Mouse (Mus musculus) thymus, postnatal 36 days (tissue): Measurements from ENCODE around the gene Rab5c.

Experiments
- DNase-seq, 2 experiments: peaks; one replicate each; pipeline ENCODE4 v3.0.0; 2022; ENCODE audit warnings: mixed read lengths in 2 of 2

Gene Rab5c

DNA sequence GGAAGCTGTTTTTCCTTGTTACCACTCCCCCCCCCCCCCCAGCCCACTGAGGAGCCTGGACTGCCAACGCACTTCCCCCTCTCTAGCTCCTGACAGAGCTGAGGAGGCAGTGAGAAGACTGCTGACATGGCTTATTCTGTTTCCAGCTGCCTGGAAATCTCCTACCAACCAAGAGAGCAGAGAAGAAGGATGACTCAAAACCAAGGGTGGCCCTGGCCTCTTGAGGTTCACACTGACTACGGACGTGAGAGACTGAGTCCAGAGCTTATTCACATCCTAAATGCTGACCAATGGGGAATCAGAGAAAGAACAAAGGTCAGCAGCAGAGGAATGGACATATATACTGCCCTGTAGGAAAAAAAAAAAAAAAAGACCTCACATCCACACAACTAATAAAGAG, 18.7 kb downstream of the Rab5c start:
- no peak for DNase-seq

DNA sequence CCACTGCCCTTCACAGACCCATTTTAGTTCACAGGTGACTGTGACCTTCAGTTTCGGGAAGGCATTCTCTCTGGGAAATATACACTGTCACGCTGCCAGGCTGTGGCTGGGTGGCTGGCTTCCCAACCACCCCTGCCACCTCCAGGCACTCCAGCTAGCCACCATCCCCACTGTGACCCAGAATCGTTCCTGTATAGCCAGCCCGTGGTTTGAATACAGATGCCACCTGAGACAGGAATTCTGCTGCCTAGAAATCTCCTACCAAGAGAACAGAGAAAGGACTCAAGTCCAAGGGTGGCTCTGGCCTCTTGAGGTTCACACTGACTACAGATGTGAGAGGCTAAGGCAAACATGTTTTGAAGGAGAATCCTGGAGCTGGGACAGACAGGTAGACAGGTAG, 19.1 kb downstream of the Rab5c start:
- DNase-seq: no peak

DNA sequence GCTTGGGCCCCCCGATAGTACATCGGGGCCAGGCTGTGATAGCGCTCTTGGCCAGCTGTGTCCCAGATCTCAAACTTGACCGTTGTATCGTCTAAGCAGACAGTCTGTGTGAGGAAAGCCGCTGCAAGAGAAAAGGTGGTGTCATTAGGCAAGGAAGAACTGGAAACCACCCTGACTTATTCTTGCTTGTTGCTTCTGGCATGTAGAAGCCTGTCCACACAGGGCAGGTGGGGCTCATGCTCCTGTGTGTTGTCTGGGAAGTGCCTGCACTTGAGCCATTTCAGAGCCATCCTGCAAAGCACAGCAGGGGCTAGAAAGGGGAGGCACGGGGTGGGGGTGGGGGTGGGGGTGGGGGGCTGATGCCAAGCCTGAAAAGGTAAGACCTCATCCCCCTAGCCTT, 19.6 kb downstream of the Rab5c start:
- DNase-seq: no peak

DNA sequence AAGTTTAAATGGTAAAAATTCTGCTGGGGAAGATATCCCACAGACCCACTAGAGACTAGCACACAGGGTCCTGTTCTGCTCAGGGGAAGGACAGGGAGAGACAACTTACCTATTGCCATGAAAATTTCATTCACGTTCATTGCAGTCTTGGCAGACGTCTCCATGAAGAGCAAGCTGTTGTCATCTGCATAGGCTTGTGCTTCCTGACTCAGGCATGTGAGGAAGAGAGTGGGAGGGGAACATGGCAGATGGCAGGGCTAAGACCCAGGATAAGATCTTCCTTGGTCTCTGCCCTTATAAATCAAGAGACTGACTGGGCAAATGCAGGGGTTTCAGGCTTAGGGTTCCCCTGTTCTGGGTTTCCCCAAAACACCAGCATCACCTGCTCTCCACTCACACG, 21.4 kb downstream of the Rab5c start:
- DNase-seq: no peak

DNA sequence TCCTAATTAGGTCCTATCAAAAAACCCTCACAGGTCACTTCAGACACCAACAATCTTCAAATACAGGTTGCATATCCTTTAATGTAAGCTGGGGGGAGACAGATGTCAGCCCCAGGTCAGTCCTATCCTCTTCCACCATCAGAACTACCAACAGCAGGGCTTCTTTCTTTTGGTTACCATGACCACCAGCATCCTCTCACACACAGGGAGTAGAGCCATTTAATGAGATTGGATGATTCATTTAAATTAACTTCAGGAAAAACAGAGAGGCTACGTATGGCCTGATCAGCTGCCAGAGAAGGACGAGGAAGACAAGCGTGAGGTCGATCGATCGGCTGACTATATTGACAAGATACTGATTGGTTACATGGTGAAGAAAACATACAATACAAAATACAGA, 23.1 kb downstream of the Rab5c start:
- DNase-seq: no peak

DNA sequence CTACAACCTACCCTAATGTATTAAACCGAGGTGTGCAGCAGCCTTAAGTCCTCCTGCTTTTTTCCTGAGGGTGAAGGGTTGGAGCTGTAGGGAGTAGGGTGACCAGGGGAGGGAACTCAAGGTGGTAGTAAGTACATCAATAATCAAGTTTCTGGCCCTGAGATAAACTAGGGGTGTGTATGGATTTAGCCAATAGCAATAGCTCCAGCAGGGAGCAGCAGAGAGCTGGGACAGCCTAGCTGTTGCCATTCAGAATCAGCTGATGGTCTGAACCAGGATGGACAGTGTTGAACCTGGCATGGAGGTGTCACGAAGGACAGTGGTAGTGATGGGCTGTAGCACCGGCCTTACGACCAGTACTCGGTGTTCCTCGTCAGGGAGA, 23.5 kb downstream of the Rab5c start:
- DNase-seq: peak; percentile 69 to 72

DNA sequence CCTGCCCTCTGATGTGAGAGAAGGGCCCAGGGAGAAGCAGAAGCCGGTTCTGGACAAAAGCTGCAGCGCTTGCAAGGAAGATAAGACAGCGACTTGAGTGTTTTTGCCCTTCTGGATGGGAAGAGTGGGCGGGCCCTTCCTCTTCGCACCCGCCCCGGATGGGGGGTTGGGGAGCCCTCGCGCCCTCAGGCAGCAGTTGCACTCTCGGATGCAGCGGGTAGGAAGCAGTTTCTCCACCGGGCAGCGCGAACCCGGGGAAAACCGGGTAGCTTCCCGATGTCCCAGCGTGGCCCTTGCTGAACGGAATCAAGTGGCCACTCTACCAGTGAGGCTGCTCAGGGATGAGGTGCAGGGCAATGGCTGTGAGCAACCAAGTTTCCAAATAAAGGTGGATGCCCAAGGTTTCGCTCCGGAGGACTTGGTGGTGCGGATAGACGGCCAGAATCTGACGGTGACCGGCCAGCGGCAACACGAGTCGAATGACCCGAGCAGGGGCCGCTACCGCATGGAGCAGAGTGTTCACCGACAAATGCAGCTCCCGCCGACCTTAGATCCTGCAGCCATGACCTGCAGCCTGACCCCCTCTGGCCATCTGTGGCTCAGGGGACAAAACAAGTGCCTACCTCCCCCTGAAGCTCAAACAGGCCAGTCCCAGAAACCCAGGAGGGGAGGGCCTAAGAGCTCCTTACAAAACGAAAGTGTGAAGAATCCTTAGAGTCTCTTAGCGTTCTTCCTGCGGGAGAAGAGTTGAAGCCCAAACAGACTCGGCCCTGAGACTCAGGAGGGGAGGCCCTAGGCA, 24.1 kb downstream of the Rab5c start, which contains the start of gene Hspb9:
Hspb9 (plus strand) TSS at position 116 of the 799 bp plus-strand sequence.
- DNase-seq: peak; percentile 88 to 92

DNA sequence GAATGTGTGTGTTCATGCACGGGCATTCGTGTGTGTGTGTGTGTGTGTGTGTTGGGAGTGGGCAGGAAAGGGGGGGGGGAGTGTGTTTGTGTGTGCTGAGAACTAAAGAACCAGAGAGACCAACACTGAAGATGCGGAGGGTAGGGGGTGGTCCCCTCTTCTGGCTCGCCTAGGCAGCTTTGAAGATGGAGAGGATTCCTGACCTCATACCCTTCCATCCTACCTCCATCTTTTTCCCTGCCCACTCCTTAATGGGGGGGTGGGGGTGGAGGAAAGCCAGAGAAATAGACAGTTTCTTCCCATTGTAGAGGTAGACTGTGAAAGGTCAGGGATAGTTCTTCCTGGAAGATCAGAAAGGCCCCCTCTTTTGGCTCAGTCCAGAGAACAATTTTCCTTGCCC, 24.8 kb downstream of the Rab5c start:
- DNase-seq: no peak

DNA sequence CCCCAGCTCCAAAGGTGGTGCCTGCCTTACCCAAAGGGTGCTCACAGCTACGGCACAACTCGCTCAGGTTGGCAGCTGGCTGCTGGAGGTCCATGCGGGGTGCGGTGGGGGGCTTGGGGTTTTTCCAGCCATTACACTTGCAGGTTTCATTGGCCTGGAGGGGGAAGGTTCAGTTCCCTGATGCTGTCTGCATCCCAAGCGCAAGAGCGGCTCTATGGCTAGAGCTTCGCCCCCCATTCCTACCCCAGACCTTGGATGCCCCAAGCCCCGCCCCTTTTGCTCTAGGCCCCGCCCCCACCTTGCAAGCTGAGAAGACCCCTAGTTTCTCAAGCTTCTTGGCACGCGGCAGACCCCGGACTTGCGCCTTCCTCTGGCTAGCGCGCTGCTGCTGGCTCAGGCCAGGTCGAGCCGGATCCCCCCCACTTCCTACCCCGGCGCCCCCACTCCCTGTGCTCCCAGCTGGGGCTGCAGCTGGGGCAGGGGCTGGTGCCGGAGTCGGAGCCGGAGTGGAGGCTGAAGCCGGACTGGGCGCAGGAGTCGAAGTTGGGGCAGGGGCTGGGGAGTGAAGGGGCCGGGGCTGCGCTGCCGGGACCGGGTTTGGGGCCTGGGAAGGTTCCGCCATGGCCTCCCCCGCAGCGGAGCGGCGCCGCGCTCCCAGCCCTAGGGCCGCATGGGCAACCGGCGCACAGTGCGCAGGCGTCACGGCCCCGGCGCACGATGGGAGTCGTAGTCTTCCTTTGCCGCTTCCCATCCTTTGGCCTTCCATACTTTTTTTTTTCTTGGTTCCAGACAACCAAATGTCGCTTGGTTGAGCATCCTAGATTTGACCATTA, 26.0 kb downstream of the Rab5c start, which contains the start of gene Kat2a:
Kat2a (minus strand) TSS at position 683 of the 833 bp plus-strand sequence.
- DNase-seq: peak; percentile 74 to 82

DNA sequence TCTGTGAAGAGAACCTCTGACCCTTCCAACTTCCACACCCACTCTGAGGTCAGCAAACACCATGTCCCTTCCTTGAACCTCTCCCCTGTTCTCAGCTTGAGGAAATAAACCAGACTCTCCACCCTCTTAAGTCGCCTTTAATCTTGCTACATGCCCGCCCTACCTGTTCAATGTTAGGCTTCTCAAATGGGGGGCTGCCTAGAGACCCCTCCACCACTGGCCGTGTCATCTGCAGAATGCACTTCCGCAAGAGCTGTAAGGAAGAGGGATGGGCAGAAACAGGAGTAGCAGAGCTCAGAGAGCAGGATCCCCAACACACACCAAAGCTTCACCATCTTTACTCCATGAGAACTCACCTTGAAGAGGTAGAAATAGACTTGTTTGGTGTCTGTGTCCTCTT, 27.0 kb downstream of the Rab5c start:
- DNase-seq: no peak

DNA sequence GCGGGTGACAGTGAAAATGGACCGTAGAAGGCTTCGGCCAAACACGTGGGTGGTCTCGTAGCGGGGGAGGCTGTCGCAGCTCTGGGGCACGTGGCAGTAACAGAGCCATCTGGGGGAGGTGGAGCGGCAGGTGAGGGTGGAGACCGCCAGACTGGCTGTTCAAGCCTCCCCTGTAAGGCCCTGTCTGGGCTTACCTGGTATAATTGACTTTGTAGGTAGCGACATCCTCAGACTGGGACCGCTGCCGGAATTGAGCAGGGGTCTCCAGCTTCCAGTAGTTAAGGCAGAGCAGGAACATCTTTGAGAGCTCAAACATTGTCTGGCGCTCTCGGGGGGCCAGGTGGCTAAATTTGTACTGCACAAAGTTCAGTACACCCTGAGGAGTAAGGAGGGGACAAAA, 27.5 kb downstream of the Rab5c start:
- no peak for DNase-seq

DNA sequence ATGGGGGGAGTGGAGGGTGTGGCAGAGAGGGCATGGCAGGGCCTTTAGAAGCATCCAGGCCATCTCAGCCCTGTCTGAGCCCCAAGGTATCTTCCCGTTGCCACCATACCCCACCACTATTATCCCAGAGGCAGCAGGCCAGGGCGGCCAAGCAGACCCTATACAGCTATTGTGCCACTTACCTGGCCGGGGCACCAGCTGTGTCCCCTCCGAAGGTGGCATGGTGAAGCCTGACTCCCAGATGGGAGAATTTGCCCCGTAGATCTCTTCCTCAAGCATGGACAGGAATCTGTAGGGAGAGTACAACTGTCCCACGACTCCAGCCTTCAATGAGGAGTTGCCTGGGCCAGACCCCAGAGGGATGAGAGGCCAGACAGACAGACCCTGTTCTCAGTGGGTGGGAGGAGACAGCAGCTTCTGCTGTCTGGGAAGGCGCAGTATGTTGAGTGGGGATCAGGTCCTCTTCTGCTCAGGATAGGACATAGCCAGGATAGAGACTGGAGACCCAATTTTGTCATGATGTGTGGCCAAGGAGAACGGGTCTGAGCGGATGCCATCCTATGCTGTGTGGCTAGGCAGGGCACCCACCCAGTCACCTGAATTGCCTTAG, 28.7 kb downstream of the Rab5c start:
- DNase-seq: no peak

DNA sequence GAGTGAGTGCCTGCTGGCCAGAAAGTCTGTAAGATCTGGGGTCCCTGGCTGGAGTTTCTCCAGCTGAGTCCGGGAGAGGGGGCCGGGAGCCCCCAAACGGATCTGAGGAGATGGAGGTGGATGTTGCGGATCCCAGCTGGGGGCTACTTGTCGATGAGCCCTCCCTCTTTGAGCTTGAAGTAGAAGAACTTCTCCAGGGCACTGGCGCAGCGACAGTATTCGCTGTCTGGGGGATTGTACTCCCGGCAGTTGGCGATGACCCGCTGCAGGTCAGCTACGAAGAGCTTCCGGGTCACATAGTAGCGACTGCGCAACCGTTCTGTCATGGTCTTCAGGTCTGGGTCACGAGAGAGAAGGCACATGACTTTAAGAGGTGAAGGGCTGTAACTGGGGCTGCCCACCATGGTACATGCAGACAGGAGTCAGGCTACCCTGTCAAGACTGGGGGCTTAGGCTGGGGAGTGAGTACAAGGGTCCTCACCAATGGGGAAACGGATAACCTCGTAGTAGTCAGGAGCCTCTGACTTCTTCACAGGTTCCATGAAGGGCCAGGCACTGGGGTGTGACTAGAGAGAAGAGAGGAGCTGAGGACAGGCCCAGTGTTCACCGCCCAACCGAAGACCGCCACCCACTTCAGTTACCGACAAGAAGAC, 32.8 kb downstream of the Rab5c start:
- DNase-seq: no peak

DNA sequence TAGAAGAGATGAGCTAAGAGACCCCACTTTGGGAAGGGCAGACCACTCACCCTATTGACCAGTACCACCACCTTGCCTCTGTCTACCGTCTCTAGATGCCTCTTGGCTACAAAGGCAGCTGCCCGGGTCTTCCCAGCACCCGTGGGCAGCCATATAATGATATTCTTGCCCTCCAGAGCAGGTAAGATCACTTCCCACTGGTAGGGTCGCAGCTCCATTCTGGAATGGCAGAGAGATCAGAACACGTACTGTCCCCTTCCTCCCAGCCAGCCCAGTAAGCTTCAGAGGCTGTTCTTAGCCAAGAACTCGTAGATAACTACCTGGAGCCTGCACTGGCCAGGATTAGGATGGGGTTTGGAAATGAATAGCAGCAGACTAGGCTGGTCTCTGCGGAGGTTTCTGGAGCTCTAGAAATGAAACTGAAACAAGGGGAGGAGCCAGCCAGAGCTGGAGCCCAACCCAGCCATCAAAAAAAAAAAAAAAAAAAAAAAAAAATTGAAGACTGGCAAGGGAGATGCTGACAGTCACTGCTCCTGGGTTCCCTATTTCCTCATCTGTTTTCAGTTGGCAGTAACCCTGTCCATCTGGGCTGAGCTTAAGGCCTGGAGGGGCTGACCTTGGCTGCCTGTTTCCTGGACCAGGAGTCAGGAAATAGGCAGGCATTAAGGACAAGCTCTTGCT, 34.0 kb downstream of the Rab5c start, which contains the start of gene Dhx58:
Dhx58 (minus strand) TSS at position 421 of the 681 bp plus-strand sequence.
- DNase-seq: no peak

DNA sequence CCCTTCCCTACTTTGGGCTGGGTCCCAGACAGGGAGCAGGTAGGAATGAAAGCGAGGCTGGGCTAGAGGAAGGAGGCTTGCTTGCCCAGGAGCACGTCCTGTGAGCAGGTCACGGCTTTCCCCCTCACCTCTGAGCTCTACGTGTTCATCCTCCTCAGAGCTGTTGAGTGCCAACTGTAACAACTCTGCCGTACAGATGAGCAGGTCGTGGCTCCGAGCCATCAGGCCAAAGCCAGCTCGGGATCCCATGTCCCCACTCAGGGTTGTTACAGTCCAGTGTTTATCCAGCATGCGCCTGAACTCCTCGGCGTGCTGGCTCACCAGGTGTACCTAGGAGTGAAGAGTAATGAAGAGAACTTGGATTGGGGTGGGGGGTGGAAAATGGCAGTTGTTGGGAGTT, 34.6 kb downstream of the Rab5c start:
- DNase-seq: no peak

DNA sequence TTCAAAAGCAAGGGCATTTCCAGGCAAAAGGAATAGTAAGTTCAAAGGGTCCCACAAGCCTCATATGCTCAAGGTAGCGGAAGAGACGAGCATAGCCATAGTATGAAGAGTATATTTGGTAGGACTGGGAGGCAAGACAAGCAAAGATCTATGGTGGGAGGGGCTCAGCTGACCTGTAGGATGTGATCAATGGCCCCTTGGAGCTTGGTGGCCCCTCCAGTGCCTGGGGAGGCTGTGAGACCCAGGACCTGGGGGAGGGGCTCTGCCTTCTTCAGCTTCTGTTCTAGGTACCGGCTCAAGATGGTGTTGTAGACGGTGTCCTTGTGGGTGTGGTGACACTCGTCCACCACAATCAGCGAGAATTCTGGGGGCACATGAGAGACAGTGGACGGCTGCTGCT, 35.1 kb downstream of the Rab5c start:
- no peak for DNase-seq

DNA sequence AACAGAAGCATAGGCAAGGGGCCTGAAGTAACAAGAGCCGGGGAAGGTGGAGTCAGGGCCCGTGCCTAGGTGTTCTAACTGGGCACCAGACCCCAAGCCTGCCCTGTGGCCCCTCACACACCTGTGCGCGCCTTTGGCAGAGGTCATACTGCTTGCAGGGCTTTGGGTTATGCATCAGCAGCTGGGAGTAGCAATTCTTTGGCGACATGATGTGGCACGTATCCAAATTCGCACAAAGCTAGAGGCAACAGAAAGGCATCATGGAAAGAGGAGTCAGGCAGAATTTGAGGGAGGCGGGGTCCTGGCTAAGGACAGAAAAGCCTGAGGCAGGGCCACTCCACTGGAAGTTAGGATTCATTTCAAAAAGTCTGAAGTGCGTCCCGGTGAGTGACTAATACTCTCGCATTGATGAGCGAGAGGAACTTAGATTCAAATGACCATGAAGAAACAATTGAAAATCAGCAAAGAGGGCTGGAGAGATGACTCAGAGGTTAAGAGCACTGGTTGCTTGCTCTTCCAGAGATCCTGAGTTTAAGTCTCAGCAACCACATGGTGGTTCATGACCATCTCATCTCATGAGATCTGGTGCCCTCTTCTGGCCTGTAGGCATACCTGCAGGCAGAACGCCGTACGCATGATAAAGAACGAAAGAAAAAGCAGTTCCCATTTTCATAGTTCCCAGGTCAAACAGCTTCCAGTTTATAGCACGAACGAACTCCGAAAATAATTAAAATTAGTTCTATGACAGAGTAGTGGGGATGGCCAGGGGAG, 35.7 kb downstream of the Rab5c start:
- DNase-seq: peak in 1 of 2 experiments; percentile 61

DNA sequence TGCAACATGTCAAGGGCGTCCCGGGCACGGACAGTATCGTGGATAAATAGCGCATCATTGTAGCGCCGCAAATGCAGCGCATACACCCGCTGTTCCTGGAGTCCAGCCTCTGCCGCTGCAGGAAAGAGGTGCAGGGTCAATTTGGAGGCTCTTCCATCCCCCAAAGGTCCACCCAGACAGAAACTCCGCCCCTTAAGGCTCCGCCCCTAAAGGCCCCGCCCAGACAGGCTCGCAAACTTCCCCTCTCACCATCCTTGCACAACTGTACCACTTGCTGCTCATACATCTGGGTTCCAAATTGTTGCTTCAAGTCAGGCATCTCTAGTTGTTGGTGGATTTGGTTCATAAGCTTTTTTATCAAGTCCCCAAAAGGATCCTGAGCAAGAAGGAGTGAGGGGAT, 36.7 kb downstream of the Rab5c start:
- peak; percentile 49 to 54 for DNase-seq

DNA sequence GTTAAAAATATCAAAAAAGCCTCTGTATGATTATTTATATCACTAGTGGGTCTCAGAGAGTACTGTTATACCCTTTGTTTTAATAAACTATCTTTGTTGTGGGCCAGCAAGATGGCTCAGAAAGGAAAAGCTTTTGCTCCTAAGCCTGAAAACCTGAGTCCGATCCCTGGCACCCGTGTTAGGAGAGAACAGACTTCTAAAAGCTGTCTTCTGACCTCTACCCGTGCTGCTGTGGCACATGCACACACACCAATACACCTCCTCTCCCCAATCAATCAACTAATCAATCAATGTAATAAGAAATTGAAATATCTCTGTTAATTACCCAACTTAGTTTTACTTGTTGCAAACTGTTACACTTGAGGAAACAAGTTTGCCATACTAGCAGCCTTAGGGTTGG, 37.3 kb downstream of the Rab5c start:
- DNase-seq: no peak

DNA sequence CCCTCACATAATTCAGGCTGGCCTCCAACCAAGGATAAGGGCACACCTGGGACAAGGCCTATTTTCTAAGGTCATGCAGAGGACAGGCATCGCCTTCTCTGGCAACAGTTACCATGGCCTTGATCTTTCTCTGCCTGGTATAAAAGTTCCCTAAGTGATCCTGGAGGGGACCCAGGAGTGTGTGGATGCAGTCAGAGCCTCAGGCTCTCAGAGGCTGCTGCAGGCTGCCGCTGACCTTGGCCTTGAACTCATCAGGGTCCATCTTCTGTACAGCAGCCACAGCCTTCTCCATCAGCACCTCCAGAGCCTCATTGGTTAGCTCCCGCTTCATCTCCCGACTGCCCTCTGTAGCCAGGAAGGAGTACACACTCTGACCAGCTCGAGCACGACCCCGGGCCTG, 40.1 kb downstream of the Rab5c start:
- no peak for DNase-seq

DNA sequence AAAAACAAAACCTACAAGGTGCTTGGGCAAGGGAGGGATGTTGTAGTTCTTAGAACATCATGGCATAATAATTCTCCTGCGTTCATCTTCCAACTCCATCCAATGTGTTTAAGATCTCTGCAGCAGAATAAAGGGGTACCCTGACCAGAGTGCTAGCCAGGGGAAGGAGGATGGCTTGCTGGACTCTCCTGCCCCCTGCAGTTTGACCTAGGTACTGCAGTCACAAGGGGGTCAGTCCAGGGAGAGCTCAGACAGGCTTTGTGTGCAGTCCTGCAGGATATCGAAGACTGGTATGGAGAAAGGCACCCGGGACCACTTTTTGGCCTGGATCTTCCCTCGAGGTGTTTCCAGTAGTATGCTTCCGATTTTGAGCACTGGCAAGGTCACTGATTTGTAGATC, 43.1 kb downstream of the Rab5c start:
- peak; percentile 68 to 78 for DNase-seq

DNA sequence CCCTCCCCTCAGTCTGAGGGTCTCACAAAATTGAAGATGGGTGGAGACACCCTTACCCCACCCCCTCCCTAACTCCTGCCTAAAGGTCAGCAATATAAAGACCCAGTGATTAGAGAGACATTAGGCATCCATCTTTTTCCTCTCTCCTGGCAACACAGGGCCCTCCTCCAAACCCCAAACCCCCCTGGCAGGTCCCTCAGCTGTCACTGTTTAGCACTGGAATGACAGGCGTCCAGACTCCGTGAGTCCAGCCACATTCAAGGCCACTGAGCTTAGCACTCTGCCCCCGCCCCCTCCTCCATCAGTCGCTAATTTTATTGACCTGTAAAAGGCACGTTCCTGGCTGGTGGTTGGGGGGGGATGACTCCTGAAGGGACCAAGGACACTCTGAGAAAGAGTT, 44.9 kb downstream of the Rab5c start:
- no peak for DNase-seq
